Mouse (Mus musculus) CH12.LX (cell line): ENCODE data around the gene Tcp10c. TPM values are rescaled to one million over a fixed set of nuclear protein-coding genes. Genes with fewer than 3 reads are reported as not detected.
"Not testable (repeated sequence)": the region's sequence is repeated elsewhere in the genome, so short reads cannot be mapped to it uniquely, and the experiment has no call there.

ENCODE experiments used
- DNase-seq: peaks from one replicate; pipeline ENCODE4 v3.0.0-alpha.2; 2013; ENCODE audit errors: extremely low read depth
- H3K27ac ChIP-seq: 2 replicates; pipeline ENCODE4 v1.5.1; 2012; ENCODE audit warnings: low read depth, mild to moderate bottlenecking, control low read depth, moderate library complexity; ENCODE audit not compliant: insufficient read depth
- H3K27me3 ChIP-seq: replicated peaks from 2 replicates; pipeline ENCODE3; 2012; ENCODE audit warnings: inconsistent platforms
- H3K36me3 ChIP-seq, 2 experiments: replicated peaks in 1 of 2; 2 replicates each; pipeline versions ENCODE3 to v1.6.1; 2012; ENCODE audit warnings: inconsistent platforms in 1 of 2, low read length in 1 of 2, mild to moderate bottlenecking in 1 of 2, mixed read lengths in 1 of 2, moderate library complexity in 1 of 2; ENCODE audit not compliant: control insufficient read depth in 1 of 2, insufficient read depth in 1 of 2
- H3K4me1 ChIP-seq, 2 experiments: 2 replicates each; pipeline ENCODE4 v1.6.1; 2012; ENCODE audit warnings: inconsistent platforms in 1 of 2, moderate library complexity in 1 of 2; ENCODE audit not compliant: insufficient read depth in 2 of 2, control insufficient read depth in 1 of 2
- H3K4me2 ChIP-seq: 2 replicates; pipeline ENCODE4 v1.6.1; 2012; ENCODE audit warnings: low read depth, mild to moderate bottlenecking, control low read depth; ENCODE audit not compliant: poor library complexity, insufficient read depth, severe bottlenecking
- H3K4me3 ChIP-seq, 3 experiments: fragments of 150-350 bp in 1 of 3; sonication (generic) in 1 of 3; replicated peaks in 1 of 3; 2 replicates each; pipeline versions ENCODE3 to v1.5.1; 2011 to 2012; ENCODE audit warnings: low read depth in 2 of 3, low read length in 2 of 3, mild to moderate bottlenecking in 2 of 3, moderate library complexity in 2 of 3, control low read depth in 1 of 3, improper control_type of control experiment in 1 of 3, inconsistent platforms in 1 of 3, mixed read lengths in 1 of 3; ENCODE audit not compliant: poor library complexity in 1 of 3
- H3K79me2 ChIP-seq: replicated peaks from 2 replicates; pipeline ENCODE4 v1.6.1; 2012; ENCODE audit warnings: mild to moderate bottlenecking, moderate library complexity; ENCODE audit not compliant: control insufficient read depth, poor library complexity, insufficient read depth, severe bottlenecking; ENCODE audit errors: extremely low read depth
- H3K9ac ChIP-seq: 2 replicates; pipeline ENCODE4 v1.6.1; 2012; ENCODE audit warnings: low read depth, mild to moderate bottlenecking, control low read depth, moderate library complexity; ENCODE audit not compliant: insufficient read depth
- H3K9me3 ChIP-seq: replicated peaks from 2 replicates; pipeline ENCODE3; 2012; ENCODE audit warnings: low read length, inconsistent platforms, mixed read lengths
- dilution Hi-C: fragments of 300-500 bp; cut with MboI; formaldehyde crosslinking; loops from 2 replicates; pipeline ENCODE4 v1.14.3; 2020; ENCODE audit warnings: low sequenced_read_pairs; ENCODE audit not compliant: extremely low pct_unique_long_range_greater_than_20kb, extremely low pct_ligation_motif_present
- in situ Hi-C: fragments of 300-500 bp; cut with MboI; formaldehyde crosslinking; loops from 3 replicates; pipeline ENCODE4 v1.14.3; 2019; ENCODE audit warnings: low sequenced_read_pairs, low pct_ligation_motif_present, low pct_unique_long_range_greater_than_20kb, mixed read lengths
- polyA plus RNA-seq: library from polyadenylated mRNA; unstranded; fragments of >175 nt; gene quantifications from 2 replicates; pipeline ENCODE4 v1.2.1, GENCODE M21; 2012; ENCODE audit warnings: low read depth; ENCODE audit not compliant: insufficient read length
- total RNA-seq, 2 experiments: library from RNA; depleted of rRNA; stranded (reverse); fragments of 300-350 nt in 1 of 2; fragments of >200 nt in 1 of 2; gene quantifications; 2 replicates each; pipeline ENCODE4 v1.2.3; 2012 to 2014

The Tcp10c gene
- total and polyA plus RNA-seq, 3 experiments = not detected

DNA sequence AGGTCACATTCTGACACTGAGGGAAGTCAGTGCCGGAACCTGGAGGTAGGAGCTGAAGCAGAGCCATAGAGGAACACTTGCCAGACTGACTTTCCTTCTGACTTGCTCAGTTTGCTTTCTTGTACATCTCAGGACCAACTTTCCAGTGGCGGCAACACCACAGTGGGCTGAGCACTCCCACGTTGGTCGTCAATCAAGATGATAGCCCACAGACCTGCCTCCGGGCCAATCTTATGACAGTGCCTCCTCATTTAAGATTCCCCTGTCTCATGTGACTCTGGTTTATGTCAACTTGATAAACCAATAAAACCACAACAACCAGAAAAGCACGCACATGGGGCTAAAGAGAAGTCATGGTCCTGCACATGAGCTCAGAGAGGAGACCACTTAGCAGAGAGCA lies 52.3 kb downstream of the Tcp10c start:
- H3K4me1 ChIP-seq, dilution Hi-C loops, H3K36me3 ChIP-seq, in situ Hi-C loops, H3K27me3 ChIP-seq, H3K4me2 ChIP-seq, H3K4me3 ChIP-seq, H3K79me2 ChIP-seq, H3K9me3 ChIP-seq, DNase-seq, H3K27ac ChIP-seq, H3K9ac ChIP-seq: not testable (repeated sequence)

- H3K4me2 ChIP-seq, H3K9ac ChIP-seq, H3K4me3 ChIP-seq, H3K9me3 ChIP-seq, H3K27ac ChIP-seq, H3K27me3 ChIP-seq, H3K36me3 ChIP-seq, DNase-seq, H3K79me2 ChIP-seq, in situ Hi-C loops, dilution Hi-C loops, H3K4me1 ChIP-seq: not testable (repeated sequence)
These were observed 53.4 kb downstream of the Tcp10c start for GRCm38 (mm10) chr17:13407621-13408256.

DNA sequence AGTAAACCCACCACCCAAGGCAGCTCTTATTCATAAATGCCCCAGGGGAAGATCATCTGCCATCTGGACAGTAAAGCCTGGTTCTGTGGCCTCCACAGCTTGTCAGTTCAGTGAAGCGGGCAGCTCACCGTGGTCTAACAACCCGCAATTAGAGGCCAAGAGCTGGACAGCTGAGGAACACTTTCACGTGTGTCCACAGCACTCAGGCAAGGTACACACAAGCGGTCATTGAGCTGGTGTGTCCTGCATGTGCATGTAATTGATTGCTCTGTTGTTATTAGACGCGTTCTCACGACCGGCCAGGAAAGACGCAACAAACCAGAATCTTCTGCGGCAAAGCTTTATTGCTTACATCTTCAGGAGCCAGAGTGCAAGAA lies 53.9 kb downstream of the Tcp10c start:
- H3K36me3 ChIP-seq, H3K79me2 ChIP-seq, dilution Hi-C loops, DNase-seq, H3K27ac ChIP-seq, in situ Hi-C loops, H3K4me2 ChIP-seq, H3K4me1 ChIP-seq, H3K4me3 ChIP-seq, H3K9ac ChIP-seq, H3K27me3 ChIP-seq, H3K9me3 ChIP-seq: not testable (repeated sequence)

DNA sequence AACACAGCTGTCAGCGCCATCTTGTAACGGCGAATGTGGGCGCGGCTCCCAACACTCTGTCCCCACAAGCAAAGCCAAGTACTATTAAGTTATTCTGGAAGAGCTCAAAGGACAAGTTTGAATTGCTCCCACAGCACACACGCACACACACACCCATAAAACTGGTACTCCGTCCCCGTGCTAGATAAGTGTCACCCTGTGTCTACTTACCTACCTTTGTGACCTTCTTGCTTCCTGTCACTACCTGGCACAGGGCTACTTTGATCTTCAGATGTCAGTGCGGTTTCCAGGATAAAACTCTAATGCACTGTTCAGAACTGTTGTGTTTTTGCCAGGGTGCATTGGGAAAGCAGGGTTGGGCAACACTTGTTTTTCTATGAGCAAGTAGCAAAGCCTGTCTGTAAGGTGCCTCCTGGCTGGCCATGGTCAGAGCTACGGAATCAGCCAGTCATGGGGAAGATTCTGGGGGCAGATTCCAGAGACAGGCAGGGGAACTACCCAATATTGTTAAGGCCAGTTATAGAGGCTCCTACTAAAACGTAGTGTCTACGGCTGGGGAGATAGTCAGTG lies 66.7 kb downstream of the Tcp10c start:
- H3K36me3 ChIP-seq, H3K9me3 ChIP-seq, H3K9ac ChIP-seq, in situ Hi-C loops, DNase-seq, H3K4me2 ChIP-seq, H3K4me1 ChIP-seq, H3K27me3 ChIP-seq, H3K79me2 ChIP-seq, H3K4me3 ChIP-seq, dilution Hi-C loops, H3K27ac ChIP-seq: not testable (repeated sequence)

DNA sequence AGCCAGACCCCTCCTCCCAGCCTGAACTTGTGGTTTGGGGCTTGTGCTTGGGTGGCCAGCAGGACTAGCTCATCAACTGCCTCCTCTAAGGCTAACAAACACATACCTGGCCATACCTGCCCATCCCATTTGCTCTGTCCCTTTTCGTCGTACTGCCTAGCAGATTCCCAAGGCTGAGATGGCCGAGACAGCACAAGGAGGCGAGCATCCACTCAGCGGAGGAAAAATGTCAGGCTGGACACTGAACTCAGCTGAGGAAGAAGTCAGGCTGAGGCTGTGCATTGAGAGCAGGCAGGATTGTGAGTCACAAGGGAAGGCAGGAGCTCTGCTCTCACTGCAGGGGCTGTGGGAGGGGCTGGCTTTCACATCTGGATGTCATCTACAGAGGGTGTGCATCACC lies 68.3 kb downstream of the Tcp10c start:
- in situ Hi-C loops, DNase-seq, H3K9me3 ChIP-seq, H3K9ac ChIP-seq, H3K79me2 ChIP-seq, H3K4me3 ChIP-seq, H3K36me3 ChIP-seq, H3K27me3 ChIP-seq, H3K4me2 ChIP-seq, H3K27ac ChIP-seq, H3K4me1 ChIP-seq, dilution Hi-C loops: not testable (repeated sequence)

GRCm38 (mm10) chr17:13423373-13424024 lies 69.1 kb downstream of the Tcp10c start:
- H3K27ac ChIP-seq, H3K36me3 ChIP-seq, H3K4me3 ChIP-seq, DNase-seq, H3K9me3 ChIP-seq, dilution Hi-C loops, H3K9ac ChIP-seq, H3K4me2 ChIP-seq, in situ Hi-C loops, H3K79me2 ChIP-seq, H3K4me1 ChIP-seq, H3K27me3 ChIP-seq: not testable (repeated sequence)
